Mouse (Mus musculus): Measurements from ENCODE around the gene Tanc2.

DNA sequence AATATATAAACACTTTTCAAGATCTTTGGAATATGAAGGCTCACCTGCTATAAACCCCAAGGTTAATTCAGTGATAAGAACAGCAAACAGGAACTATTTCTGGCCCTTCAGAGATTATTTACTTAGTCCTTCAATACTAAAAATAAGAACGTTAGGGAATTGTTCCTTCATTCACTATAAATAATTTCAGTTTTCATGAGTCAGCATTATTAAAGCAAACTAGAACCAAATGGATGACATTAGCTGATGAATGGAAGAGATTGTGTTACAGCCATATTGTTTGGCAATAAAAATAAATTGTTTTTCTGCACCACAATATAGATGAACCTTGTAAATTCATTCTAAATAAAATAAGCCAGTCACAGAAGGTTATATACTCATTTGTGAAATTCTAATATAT is 129.9 kb downstream of the Tanc2 start:
- TF ChIP-seq POLR2A (IDR thresholded peaks at IDR 0.05; ENCODE audit: insufficient read depth, low read length) (no peak), CTCF (IDR thresholded peaks at IDR 0.05; ENCODE audit: low read depth, low read length) (no peak), EP300 (IDR thresholded peaks at IDR 0.05; ENCODE audit: insufficient read depth, low read depth, low read length) (no peak)

All from ES-Bruce4 (cell line).